Mouse (Mus musculus) kidney, adult 11 months (tissue): ENCODE measurements around the gene Adamtsl4.

Source experiments
- DNase-seq: peaks from one replicate; pipeline ENCODE4 v3.0.0; 2022

The Adamtsl4 gene

GRCm38 (mm10) chr3:95687524-95688421, at the start of gene Adamtsl4:
Gene Adamtsl4, minus strand, starts transcription at chr3:95687917.
- peak; percentile 53 for DNase-seq

- no peak for DNase-seq
Observed at GRCm38 (mm10) chr3:95735071-95735670, 47.5 kb upstream of the Adamtsl4 start.

DNA sequence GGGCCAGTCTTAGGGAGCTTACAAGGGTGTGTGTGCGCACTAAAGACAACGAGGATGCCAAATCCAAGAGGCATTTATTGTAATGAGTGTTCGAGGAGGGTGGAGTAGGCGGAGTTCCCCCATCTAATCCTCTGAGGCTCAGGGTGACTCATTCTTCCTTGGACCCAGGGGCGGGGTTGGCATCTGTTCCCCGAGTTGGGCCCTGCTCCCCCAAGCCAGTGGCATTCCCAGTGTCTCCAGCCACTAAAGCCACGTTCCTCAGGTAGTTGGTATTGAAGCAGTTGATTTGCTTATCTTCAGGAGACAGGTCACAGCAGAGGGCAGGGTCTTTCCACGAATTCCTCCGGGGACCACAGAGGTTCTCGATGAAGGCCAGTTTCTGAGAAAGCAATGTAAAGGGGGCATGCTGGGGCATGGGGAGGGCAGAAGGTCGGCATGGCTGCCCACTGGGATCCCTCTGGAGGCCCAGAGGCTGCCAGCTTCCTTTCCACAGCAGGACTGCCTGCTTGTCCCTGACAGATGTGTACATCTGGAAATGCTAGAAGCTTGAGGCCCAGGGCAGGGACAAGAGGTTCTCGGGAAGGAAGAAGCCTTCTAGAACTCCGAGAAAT, 46.5 kb upstream of the Adamtsl4 start:
- DNase-seq = no peak

GRCm38 (mm10) chr3:95732744-95733521, 45.2 kb upstream of the Adamtsl4 start:
- DNase-seq = peak; percentile 31

- DNase-seq = no peak
Observed at GRCm38 (mm10) chr3:95732297-95732696, 44.6 kb upstream of the Adamtsl4 start.

DNA sequence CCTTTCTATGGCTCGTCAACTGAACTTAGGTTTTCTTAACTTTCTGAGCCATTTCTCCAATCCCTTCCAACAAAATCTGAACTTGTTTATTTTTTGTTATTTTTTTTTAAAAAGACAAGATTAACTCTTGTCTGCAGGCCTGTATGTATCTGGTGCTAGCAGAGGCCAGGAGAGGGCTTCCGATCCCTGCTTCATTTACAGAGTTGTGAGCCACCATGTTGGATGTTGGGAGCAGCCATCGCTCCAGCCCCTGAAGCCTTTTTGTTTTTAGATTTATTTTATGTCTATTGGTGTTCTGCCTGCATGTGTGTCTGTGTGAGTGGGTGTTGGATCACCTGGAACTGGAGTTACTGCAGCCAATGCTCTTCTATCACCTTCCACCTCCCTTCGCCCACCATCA, 44.1 kb upstream of the Adamtsl4 start:
- no peak for DNase-seq

GRCm38 (mm10) chr3:95730431-95730830, 42.7 kb upstream of the Adamtsl4 start:
- DNase-seq = no peak

- no peak for DNase-seq
Observed at GRCm38 (mm10) chr3:95728906-95729305, 41.2 kb upstream of the Adamtsl4 start.

DNA sequence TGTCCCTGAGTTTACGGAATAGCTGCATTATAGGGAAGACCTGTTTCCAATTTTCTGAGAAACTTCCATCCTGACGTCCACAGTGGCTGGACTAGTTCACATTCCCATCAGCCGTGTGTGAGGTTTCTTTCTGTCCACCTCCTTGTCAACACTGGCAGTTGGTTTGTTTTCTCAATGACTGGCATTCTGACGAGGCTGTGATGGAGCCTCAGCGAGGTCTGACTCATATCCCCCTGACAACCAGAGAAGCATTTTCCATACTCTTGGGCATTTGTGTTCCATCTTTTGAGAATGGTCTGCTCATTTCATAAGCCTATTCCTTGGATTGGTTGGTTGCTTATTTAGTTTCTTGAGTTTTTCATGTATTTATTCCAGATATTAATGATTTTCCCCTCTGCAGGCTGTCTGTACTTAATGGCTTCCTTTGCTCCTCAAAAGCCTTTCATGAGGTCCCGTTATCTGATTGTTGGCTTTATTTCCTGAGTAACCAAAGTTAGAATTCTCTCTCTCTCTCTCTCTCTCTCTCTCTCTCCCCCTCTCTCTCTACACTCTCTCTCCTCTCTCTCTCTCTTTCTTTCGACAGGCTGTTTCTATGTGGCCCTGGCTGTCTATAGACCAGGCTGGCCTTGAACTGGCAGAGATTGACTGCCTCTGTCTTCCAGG, 39.1 kb upstream of the Adamtsl4 start:
- no peak for DNase-seq

- no peak for DNase-seq
Observed at GRCm38 (mm10) chr3:95725863-95726262, 38.1 kb upstream of the Adamtsl4 start.

GRCm38 (mm10) chr3:95722386-95722785, 34.7 kb upstream of the Adamtsl4 start:
- no peak for DNase-seq

DNA sequence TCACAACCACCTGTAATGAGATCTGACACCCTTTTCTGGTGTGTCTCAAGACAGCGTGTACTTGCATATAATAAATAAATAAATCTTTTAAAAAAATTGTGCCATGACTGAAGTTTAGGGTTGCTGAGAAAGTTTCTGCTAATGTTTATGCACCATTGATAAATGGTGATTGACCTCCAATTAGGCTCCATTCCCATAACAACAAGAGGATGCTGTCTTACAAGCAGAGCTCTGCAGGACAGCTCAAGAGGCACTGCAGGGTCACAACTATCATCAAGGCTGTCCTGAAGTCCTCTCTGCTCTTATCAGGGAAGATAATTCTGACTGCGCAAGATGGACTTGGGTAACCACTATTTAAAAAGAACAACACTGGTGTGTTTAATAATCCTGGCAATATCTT, 30.4 kb upstream of the Adamtsl4 start:
- DNase-seq = no peak

DNA sequence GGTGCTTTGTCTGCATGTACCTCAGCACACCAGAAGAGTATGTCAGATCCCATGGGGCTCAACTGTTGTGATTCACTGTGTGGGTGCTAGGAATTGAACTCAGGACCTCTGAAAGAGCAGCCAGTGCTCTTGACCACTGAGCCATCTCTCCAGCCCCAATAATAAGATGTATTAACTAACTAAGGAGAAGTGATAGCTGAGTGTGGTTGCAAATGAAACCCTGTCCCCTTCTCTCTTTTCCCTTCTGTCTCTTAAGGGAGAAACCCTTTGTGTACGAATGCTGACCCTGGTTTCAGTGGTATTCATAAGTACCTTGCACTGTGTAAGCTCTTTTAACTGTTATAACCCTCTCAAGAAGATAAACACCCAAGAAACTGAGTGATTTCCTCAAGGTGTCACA, 28.4 kb upstream of the Adamtsl4 start:
- DNase-seq = no peak

DNA sequence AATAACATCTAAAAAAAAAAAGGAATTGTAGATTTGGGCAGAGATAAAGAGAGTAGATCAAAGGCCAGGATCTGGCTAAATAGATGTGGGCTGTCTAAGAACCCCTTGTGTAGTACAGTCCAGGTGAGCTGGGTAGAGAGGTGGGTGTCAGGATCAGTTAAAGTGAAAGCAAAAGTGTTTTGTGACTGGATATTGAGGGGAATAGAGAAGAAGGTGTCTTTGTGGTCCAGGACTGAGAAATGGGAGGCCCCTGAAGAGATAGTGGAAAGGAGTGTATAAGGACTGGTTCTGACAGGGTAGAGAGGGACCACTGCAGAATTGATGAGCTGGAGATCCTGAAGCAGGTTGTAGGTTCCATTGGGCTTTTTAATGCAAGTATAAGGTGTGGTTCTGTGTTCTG, 22.2 kb upstream of the Adamtsl4 start:
- DNase-seq = no peak

DNA sequence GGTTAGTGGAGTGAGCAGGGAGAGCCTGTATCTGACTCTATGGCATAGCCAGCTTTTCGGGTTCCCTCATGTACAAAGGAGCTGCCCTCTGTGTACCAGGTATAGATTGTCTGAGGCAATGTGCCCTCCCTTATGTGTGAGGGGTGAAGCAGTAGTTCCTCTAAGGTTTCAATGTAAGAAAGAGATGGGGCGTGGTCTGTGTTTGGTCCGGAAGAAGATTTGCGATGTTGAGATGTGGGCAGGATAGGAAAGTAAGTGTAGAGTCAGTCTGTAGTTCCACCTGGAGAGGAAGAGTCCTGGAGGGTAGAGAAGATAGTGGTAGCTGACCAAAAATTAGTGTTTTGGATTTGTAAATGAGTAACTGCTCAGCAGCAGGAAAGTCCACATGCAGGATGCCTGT, 21.3 kb upstream of the Adamtsl4 start:
- no peak for DNase-seq

- no peak for DNase-seq
Observed at GRCm38 (mm10) chr3:95707497-95707896, 19.8 kb upstream of the Adamtsl4 start.

GRCm38 (mm10) chr3:95706273-95706672, 18.6 kb upstream of the Adamtsl4 start:
- no peak for DNase-seq

DNA sequence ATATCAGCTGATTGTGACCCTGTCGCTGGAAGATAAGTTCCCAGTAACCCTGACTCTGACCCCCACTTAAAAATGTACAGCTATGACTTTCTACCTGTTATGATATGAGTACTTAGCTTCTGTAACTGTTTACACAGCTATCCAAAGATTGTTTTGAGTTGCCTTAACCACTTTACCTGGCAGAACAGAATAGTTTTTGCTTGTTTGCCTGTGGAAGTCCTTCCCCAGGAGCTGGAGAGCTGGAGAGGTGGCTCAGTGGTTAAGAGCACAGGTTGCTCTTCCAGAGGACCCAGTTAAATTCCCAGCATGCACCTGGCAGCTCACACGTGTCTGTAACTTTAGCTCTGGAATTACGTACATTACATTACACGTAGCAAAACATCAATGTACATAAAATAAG, 16.9 kb upstream of the Adamtsl4 start:
- DNase-seq = no peak

DNA sequence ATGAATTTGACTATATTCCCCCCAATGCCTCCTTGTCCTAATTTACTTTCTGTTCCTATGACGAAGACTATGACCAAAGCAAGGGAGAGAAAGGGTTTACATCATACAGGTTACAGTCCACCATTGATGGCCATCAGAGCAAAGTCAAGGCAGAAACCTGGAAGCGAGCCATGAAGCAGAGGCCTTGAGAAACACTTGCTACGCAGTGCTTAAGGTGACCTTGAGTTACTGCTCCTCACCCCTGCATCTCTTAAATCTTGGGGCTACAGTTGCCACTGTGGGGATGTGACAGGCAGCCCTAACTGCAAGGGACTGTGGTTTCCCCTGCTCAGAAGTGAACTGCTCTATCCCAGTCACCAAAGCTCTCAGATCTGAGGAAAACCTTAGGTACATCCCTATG, 15.6 kb upstream of the Adamtsl4 start:
- DNase-seq = no peak

- DNase-seq = peak; percentile 75
Observed at GRCm38 (mm10) chr3:95701877-95702540, 14.3 kb upstream of the Adamtsl4 start.

GRCm38 (mm10) chr3:95701085-95701484, 13.4 kb upstream of the Adamtsl4 start:
- DNase-seq = no peak

DNA sequence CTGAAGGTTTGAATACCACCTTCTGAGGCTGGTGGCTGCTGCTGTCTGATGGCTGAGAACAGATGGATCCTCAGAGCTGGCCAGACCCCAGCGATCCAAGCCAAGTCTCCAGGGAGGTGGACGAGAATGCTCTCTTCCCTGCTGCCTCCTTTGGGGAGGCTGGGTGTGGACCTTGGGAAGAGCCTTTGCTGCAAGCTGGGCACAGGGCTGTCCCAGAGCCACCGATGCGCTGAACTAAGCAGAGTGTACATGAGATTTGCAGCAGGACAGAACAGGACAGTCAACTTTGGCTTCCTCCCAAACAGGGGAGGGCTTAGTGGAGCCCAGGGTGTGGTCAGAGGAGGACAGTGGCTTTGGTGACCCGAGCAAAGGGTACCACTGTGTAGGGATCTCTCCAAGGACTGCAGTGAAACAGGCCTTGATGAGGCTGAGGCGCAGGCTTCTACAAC, 12.5 kb upstream of the Adamtsl4 start:
- DNase-seq = no peak
